15 mouse cellular contexts compared by ENCODE assay signal in the genomic region with DNA sequence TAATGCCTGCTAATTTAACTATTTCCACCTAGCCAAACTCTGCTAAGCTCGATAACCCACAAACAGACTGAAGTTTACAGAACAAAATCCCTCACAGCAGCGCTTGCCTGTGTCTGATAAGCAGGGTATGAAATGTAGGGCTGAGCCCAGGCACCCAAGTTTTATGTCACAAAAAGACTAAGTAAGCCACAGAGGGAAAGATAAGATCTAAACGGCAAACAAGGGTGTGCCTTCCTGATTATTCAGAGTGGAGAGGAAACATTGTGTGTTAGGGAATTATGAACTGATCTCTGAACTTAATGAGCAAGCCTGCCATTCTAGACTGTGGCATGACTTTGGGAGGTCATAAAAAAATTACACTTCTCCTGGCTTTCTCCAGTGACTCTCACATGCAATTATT.
DNase-seq lines count a peak whose midpoint lies in the region; ATAC-seq and TF ChIP-seq lines count a peak whose summit lies in the region.
"Had no signal": no experiment of that assay in that cellular context is flagged by ENCODE, and none has a peak within 500 bp of the region (broad histone marks: within the 10 kb centered on the region; RNA-seq: fewer than 3 reads in every experiment).

No protein-coding gene starts in this region.

- H3K4me2 ChIP-seq in heart, embryonic 11.5 days: no peak overlapping the region
- no peak overlapping the region for H3K4me2 ChIP-seq in intestine, embryonic 14.5 days (ENCODE audit: low read length)
- H3K4me2 ChIP-seq: kidney, embryonic 15.5 days had no signal

- ATAC-seq in heart, embryonic 11.5 days (replicated peaks; ENCODE audit: insufficient number of reproducible peaks, low FRiP score, low TSS enrichment): peak; percentile 46; the same call in 1 of the 2 replicates
- peak; percentile 95 for ATAC-seq in G1E (ENCODE audit: extremely low read depth, insufficient number of reproducible peaks, low FRiP score, poor library complexity, severe bottlenecking)
- 0 out of 2 replicates have a peak, but pooled peaks have one; percentile 19 for ATAC-seq in intestine, embryonic 14.5 days (replicated peaks; ENCODE audit: low FRiP score, low TSS enrichment, low read depth)
- ATAC-seq in megakaryocyte, adult 5-6 weeks (ENCODE audit: poor library complexity, severe bottlenecking): peak; percentile 55
- ATAC-seq: Patski had no signal

- no peak overlapping the region for H3K27ac ChIP-seq in heart, embryonic 11.5 days (ENCODE audit: low read depth, low read length)
- H3K27ac ChIP-seq in intestine, embryonic 14.5 days (ENCODE audit: low read depth): no peak overlapping the region
- H3K27ac ChIP-seq: kidney, embryonic 15.5 days had no signal

- H3K27me3 ChIP-seq in heart, embryonic 11.5 days (ENCODE audit: control insufficient read depth, insufficient read depth, low read length): no peaks in the 10 kb centered on the region
- no peaks in the 10 kb centered on the region for H3K27me3 ChIP-seq in G1E (ENCODE audit: insufficient read depth, low read length)
- H3K27me3 ChIP-seq in intestine, embryonic 14.5 days (replicated peaks; ENCODE audit: control insufficient read depth, insufficient read depth, low read length): no peaks in the 10 kb centered on the region
- H3K27me3 ChIP-seq: kidney, embryonic 15.5 days had no signal

- no peak overlapping the region for H3K4me3 ChIP-seq in heart, embryonic 11.5 days (ENCODE audit: low read depth, low read length)
- no peak overlapping the region for H3K4me3 ChIP-seq in G1E (ENCODE audit: low read depth, low read length)
- H3K4me3 ChIP-seq in intestine, embryonic 14.5 days (ENCODE audit: low read depth, low read length): no peak overlapping the region
- H3K4me3 ChIP-seq: kidney, embryonic 15.5 days had no signal

- H3K9ac ChIP-seq in heart, embryonic 11.5 days (ENCODE audit: low read depth, low read length): no peak overlapping the region
- H3K9ac ChIP-seq in intestine, embryonic 14.5 days (ENCODE audit: low read length): no peak overlapping the region
- H3K9ac ChIP-seq: kidney, embryonic 15.5 days had no signal

- 33% methylated on average over 3 of the region's 3 CpGs for WGBS in heart, embryonic 11.5 days (ENCODE audit: insufficient replicate concordance)
- WGBS in intestine, embryonic 14.5 days: 38% methylated on average over 3 of the region's 3 CpGs

- H3K36me3 ChIP-seq in heart, embryonic 11.5 days (ENCODE audit: control insufficient read depth, insufficient read depth, low read length): no peaks in the 10 kb centered on the region
- H3K36me3 ChIP-seq in G1E (replicated peaks): no peaks in the 10 kb centered on the region
- no peaks in the 10 kb centered on the region for H3K36me3 ChIP-seq in intestine, embryonic 14.5 days (ENCODE audit: control insufficient read depth, insufficient read depth, low read length)
- H3K36me3 ChIP-seq: kidney, embryonic 15.5 days had no signal

- intact Hi-C loops in left cerebral cortex, postnatal 4 days (cut with DNase I): no loop called here

- no peaks in the 10 kb centered on the region for H3K9me3 ChIP-seq in heart, embryonic 11.5 days (replicated peaks; ENCODE audit: control insufficient read depth, low read length)
- no peaks in the 10 kb centered on the region for H3K9me3 ChIP-seq in G1E (replicated peaks)
- no peaks in the 10 kb centered on the region for H3K9me3 ChIP-seq in intestine, embryonic 14.5 days (ENCODE audit: control insufficient read depth, low read length)
- H3K9me3 ChIP-seq: kidney, embryonic 15.5 days had no signal

- H3K4me1 ChIP-seq in heart, embryonic 11.5 days (ENCODE audit: control insufficient read depth, insufficient read depth, low read length): no peaks in the 10 kb centered on the region
- peaks cover 55% of the 10 kb centered on the region for H3K4me1 ChIP-seq in G1E (ENCODE audit: insufficient read depth, low read depth, low read length)
- H3K4me1 ChIP-seq in intestine, embryonic 14.5 days (replicated peaks; ENCODE audit: control insufficient read depth, insufficient read depth, low read length): no peaks in the 10 kb centered on the region
- H3K4me1 ChIP-seq: kidney, embryonic 15.5 days had no signal

- no peak for DNase-seq in heart, adult 8-10 months (ENCODE audit: low spot score)
- peak; percentile 48 for DNase-seq in G1E (ENCODE audit: low spot score)
- DNase-seq in intestine, embryonic 14.5 days (ENCODE audit: low spot score): no peak
- no peak for DNase-seq in left cerebral cortex, postnatal 4 days
- DNase-seq in right cerebral cortex, postnatal 36 days (ENCODE audit: low spot score in 2 of 2): no peak
- DNase-seq in cerebellum, adult 18-20 months: no peak
- DNase-seq: adrenal gland, postnatal 25 days; cerebellum, postnatal 36 days; heart, postnatal 4 days; layer of hippocampus, postnatal 36 days; lung, adult 2 months had no signal

- TF ChIP-seq CTCF in G1E (IDR thresholded peaks at IDR 0.05; ENCODE audit: low read depth, low read length): no peak

Comparison
In these comparisons a context has a peak if more than half of its experiments do, and no peak if none do; other contexts are left out.
1. ATAC-seq: peak in every context shown above with its lines; median percentile 95 in G1E; 55 in megakaryocyte, adult 5-6 weeks; 46 in heart, embryonic 11.5 days; 19 in intestine, embryonic 14.5 days.